Mouse (Mus musculus) gastrocnemius, adult 8-10 months (tissue): ENCODE results near the gene Tbc1d4. TPM values are rescaled to one million over a fixed set of nuclear protein-coding genes. Genes with fewer than 3 reads are reported as not detected.
A peak's percentile ranks its signal among the peaks of the same experiment; 100 is the strongest.

ENCODE experiments used
- DNase-seq, 2 experiments: peaks; one replicate each; pipeline ENCODE4 v3.0.0; 2022; ENCODE audit warnings: low spot score in 2 of 2
- total RNA-seq, 4 experiments: library from RNA; stranded (reverse); gene quantifications; 2 replicates each; pipeline ENCODE4 v1.2.4; 2022

The Tbc1d4 gene
- total RNA-seq, 4 experiments from 2014 or later, result 39.7 to 48.0 (median 43.0) TPM

DNA sequence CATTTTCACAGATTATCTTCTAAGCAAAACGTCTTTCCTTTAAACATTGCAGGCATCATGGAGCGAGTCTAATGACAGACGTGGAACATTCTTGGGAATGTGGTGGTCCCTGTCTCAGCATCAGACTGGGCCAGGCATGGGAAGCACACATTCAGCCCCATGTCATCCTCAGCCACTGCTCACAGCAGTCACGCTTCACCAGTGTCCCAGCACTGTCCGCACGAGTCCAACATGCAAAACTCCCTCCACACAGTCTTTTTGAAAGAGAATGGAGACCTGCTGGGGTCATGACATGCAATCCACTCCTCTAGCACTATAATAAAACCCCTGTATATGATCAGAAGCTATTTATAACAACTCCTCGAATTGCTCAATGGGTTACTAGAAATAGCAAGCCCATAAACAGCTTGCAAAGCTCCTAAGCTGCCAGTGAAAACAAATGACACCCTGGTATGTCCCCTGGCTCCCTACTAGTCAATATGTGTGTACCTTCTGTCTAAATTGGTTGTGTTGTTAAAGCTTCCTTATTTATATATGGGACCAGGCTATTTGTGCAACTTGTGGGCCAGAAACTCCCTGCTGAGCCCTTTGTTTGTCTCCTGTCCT is 76.8 kb downstream of the Tbc1d4 start:
- no peak for DNase-seq

DNA sequence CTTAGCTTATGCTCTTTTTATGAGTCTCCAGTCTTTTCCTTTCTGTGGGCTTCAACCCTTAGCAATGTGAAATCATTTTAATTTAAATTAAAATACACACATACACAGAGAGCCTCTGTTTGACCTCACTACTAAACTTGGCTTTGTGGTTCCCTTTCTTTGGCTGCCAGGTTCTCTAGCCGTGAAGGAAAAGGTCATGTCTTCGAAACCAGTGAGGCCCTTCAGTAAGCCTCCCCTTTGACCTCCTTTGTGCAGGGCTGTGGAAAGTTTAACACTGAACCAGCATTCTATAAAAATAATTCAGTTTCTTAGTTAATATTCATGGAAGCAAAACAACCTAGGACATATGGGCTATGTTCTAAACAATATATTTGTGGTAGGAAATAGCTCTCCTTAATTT is 78.5 kb downstream of the Tbc1d4 start:
- DNase-seq, result no peak

DNA sequence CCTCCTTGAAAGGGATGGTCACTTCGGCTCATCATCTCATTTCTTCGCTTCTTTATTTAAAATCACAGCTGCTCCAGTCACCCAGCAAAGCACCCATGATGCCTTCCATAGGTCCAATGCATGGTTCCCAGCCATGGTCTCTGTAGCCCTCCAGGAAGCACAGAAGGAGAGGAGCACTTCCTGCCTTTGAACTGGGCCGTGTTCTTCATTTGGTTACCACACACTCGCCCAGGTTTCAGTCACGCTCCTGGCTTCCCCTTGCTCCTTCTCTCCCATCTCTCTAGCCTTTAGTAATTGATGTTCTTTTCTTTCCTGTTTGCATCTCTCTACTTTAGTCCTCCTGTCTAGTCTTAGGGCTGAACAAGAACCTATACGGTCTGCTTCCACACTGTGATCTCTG is 79.8 kb downstream of the Tbc1d4 start:
- DNase-seq, result no peak

DNA sequence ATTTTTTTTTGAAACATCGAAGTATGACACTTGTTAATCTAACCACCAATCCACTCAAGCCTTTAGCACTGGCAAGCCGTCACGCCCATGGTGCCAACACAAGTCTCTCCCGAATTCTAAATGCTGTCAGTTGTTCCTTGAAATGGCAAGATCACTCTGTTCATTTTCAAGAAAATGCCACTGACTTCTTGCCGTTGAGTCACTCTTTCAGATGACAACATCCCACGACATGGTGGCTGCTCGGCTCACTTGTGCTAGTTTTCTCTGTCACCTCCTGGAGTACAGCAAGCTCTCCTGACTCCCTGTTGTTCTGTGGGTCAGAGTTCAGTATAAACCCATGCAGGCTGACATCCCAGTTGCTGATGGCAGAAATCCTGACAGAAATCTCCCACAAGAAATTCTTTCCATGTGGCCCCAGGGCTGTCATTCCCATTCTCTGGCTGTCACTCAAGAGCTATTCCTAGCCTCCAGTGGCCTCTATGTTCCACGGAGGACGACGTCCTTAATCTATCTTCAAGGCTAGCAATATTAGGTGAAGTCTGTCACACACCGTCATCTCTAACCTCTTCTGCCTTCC is 81.5 kb downstream of the Tbc1d4 start:
- no peak for DNase-seq

DNA sequence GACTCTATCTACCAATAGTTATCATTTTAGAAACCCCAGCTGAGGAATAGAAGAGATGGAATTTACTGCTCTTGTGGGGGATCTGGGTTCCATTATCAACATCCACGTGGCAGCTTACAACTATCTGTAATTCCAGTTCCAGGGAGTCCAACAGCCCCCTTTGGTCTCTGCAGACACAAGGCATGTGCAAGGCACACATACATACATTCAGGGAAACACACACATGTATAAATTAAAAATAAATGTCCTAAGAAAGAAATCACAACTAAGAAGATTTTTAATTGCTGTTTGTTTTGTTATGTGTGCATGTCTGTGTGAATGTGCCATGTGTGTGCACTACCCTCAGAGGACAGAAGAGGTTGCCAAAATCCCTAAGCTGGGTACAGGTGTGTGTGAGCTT is 82.5 kb downstream of the Tbc1d4 start:
- DNase-seq, result no peak

DNA sequence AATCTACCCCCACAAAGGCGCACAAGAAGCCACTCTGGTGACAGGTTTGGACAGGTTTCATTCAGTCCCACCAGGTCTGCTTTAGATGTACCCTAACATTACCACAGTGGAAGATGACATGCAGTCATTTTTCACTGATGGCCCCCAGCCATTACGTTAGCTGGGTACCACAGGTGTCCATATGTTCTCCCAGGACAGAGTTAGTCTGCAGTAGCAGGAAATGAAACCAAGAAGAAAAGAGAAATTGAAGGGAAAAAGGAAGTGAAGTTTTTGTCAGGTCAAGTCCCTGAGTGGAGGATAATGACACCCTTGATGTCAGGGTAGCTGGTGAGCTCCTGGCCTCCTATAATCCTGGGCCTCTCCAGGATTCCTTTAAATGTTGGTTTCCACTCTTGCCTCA is 89.0 kb downstream of the Tbc1d4 start:
- DNase-seq, result no peak

DNA sequence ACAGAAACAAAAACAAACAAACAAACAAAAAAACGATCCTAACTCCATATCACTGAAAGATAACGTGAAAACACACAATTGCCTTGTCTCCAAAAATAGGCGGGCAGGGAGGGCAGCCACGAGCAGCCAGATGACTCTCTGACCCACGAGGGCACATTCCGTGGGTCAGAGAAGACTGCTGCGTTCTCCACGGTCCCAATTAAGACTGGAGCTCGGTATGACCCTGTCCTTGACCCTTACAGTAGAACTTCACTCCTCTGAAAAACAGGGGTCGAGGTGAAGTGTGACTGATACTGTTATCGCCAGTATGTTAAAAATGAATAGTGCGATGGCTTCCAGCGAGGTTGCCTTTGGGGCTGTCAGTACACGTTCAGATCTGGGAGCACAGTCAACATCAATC is 90.7 kb downstream of the Tbc1d4 start:
- DNase-seq, result no peak

DNA sequence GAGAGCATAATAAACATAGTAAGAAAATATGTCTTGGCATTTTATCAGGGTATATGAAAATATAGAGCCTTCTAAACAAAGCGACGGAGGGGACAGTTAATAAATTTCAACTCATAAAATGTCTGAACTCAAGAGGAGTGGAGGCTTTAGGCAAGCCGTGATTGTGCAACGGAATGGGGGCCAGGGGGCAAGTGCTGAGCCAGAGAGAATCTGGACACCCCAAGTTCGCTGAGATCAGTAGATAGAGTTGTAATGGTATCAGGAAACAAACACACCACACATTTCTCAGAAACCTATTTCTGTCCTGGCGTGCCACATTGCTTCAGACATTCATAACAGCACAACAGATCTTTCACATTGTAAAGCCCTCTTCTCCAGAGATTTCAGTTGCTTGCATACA is 91.2 kb downstream of the Tbc1d4 start:
- DNase-seq, result peak in 1 of 2 experiments; percentile 25

DNA sequence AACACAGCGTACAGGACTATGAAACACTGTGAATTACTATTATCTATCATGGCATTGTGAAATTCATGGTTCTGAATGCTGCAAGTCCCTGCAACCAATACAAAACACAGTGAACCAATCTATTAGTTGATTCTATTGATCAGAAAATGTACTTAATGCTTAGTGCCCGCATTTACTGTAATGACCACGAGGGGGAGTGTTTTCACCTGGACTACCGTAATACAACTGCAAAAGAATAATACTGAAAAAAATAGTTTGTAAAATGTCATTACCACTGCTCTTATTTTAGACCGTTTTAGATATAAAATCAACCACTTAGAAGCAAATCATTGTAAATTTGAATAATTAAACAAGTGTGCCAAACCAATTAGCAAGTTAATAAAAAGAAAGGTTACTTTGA is 91.7 kb downstream of the Tbc1d4 start:
- DNase-seq, result no peak

DNA sequence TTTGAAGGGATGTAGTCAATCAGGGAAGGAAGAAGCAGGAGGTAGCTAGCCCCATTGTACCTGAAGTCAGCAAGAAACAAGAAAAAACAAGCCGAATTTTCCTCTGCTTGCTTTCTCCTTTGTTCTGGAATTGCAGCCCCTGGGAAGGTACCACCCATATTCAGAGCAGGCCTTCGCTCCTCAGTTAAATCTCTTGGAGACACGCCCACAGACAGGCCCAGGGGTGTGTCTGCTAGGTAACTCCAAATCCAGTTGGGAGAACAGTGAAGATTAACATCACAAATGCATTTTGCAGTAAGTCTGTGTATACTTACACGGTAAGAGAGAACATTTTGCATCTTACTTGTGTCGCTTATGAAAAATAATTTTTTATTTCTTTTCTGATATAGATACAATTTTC is 92.1 kb downstream of the Tbc1d4 start:
- DNase-seq, result no peak

DNA sequence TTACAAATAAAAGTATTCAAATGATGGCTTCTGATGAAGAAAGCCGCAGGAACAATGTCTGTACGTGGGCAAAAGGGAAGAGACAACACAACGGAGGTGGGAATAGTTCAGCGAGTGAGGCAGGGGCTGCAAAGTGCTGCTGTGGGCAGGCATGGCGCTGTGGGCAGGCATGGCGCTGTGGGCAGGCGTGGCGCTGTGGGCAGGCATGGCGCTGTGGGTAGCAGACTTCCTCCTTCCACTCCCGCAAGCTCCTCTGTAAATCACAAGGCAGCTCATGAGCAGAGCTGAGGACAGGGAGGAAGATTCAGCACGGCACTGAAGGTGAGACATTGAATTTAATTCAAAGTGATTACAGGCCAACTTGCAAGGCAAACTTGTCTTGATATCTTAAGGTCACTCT is 93.0 kb downstream of the Tbc1d4 start:
- no peak for DNase-seq

DNA sequence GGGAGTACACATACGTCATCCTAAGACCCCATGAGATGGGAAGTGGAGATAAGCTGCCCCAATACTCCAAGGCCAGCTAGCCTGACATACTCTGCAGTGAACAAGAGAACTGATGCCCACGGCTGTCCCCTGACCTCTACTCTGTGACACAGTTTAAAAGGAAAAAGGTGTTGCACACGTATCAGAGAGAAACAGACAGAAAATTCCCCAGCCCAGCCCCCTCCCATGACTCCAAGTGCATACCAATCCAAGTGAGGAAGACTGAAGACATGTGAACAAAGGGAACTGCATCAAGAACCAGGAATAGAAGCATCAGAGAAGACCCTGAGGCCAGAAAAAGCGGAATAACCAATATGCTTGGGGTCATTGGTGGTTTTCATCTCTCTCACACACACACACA is 93.7 kb downstream of the Tbc1d4 start:
- DNase-seq, result no peak

DNA sequence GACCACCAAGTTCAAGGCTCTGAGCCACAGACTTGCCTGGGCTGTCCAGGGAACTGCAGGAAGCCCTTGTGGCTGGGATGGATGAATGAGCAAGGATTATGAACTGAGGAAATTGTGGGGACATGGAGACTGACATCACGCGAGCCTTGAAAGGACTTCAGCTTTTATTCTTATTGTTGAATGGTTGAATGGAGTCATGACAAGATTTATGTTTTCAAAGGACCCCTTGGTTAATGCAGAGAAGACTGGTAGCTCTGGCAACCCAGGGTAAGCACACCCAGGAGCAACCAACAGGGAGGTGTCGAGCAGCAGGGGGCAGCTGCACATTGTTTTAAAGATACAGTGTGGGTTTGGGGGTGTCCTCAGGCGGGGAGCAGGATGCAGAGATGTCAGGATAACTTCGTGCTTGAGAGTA is 94.4 kb downstream of the Tbc1d4 start:
- DNase-seq, result no peak

DNA sequence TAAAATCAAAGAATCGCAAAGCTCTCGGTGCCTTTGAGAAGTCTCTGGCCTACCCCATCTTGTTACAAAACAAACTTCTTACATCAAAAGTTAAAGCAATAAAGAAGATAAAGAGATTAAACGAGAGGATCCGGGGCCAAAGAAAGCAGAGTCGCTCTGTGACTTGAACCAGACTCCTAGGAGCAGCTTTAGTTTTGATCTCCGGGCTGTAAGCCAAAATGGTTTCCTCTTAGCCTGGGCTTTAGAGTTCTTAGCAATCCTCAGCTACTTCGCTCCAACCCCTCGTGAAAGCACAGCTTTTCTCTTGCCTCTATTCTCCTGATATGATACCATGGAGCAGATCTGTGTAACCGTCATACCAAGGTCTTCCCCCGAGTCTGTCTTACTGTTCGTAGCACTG is 95.8 kb downstream of the Tbc1d4 start:
- DNase-seq, result no peak

DNA sequence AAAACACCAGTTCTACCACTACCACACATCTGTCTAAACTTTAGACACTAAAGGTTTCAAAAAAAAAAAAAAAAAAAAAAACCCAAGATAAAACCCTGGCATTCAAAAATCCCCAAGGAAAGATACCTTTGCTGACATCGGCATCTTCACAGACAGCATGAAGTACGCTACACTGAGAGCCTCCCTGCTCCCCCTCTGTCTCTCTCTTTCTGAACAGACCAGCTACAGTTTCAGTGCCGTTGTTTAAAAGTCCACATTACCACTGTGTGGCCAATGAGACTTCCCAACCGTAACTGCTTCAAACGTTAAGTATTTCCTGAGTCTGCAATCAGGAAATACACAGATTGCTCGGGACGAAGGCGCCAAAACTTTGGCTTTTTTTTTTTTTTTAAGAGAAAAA is 97.6 kb downstream of the Tbc1d4 start:
- DNase-seq, result no peak

DNA sequence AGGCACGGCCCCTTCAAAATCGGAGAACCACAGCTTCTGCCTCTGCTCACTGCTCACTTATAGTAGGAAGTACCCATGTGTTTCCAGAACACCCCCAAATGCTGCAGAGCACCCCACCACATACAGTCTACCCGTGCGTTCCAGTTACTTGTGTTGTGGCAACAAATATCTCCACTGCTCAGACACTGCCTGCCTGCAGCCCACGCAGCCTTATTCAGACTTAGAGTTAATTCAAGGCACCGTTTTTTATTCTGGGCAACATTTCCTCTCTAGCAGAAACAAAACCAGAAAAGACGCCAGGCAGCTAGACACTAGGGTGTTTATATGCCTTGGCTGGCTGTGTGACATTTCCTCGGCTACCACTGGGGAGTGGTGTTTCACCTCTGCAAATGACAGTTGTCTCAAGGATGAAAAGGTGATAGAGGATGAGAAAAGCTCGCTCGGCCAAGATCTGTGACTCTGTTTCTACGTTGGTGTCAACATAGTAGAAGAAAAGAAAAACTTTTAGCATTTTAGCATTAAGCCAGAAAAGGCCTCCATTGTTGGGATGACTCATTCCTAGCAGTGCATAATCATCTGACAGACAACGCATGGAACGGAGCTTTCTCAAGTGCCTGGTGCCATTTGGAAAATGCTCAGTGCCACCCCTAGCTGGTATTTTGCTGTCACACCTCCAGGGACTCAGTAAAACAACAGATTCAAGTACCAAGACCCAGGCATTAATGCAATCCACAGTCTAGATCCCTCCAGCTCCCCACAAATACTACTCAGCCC is 98.3 kb downstream of the Tbc1d4 start:
- no peak for DNase-seq

DNA sequence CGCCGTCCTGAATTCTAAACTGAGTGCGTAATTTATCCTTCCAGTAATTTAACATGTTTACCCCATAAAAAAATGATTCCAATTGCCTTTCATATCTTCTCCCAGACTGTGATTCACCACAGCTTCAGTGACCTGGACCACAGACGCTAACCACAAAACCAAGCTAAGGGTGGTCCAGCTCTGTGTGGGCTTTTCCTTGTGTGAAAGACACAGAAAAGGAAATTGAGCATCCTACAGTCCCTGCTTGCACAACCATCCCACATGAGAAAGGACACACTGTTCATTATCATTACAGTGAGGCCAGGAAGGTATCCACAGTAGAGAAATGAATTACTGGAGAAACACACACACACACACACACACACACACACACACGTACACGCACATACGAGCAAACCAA is 99.2 kb downstream of the Tbc1d4 start:
- DNase-seq, result no peak

DNA sequence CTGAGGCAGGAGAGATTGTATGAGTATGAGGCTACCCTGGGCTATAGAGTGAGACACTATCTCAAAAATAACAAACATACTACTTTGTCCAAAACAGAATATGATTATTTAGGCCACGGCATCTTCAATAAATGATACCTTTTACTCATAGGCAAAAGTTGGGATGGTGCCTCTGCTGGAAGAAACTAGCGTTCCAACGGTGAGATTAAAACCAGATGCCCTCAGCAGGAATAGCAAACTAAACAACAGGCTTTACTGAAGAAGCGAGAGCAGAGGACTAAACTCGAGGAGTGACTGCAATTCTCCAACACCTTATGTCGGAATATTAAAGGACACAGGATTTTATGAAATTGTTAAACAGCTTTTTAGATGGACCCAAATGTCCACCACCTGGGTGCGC is 101.0 kb downstream of the Tbc1d4 start:
- no peak for DNase-seq

DNA sequence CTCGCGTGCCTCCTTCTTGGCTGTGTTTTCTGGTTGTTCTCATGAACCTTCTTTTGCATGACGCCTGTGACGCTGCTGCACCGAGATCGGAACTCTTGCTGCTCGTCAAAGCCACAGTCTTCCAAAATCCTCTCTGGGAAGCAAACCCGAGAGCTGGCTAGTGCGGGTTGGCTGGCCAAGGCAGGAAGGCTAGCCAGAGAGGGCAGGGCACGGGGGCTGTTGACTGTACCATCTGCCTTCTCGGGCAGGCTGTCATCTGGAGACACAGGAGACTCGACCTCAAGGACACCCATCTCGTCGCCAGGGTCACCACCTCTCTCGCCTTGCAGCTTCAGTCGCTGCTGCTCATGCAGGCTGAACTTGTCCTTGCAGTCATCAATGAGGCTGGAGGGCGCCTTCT is 101.8 kb downstream of the Tbc1d4 start:
- no peak for DNase-seq

DNA sequence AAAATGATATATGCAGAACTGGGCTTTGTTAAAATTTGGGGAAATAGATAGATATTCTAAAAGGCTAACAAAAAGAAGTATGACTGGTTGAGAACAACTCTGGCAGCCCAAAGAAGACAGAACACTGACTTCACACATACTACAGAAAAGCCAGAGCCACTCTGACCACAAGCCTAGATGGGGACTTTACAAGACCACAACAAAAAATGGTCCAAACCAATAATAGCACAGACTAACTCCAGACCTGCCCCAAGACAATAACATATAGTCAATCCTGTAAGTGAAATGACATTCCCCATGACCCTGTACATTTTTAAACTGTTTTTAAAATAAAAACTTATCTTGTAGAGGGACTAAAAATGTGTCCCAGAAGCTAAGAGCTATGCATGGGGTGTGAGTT is 103.2 kb downstream of the Tbc1d4 start:
- no peak for DNase-seq

DNA sequence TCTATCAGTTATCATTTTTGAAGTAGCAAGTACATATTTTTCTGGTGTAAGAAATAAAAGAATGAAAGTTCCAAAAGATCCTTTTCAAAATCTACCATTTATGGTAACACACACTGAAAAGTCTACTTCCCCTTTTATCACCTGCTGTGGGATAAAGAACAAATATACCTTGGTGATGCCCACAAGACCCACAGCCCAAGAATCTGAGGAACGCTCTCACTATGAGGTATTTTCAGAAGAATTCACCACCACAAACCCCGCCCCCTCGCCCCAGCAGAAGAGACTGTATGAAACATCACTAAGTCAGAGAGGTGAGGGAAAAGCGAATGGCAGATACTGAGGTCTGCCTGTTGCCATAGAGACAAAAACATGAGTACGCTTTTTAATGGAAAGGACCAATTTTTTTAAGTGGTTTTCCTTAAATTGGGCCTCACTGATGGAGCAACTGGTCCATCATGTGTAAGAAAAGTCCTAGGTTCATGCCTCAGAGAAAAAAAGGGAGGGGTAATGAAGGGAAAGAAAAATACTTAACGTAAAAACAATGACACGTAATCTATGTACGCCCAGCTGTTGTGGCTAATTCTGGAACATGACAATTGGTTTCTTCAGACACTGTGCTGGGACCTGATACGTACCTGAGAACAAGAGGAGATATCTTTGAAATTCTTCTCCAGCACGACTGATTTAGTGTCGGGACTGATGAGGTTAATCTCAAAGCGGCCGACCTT is 104.4 kb downstream of the Tbc1d4 start:
- DNase-seq, result no peak
